Mouse (Mus musculus) hindbrain, embryonic 10.5 days (tissue): ENCODE measurements at regions not wholly inside any gene's neighbourhood (a gene's known extent, or its start where the extent isn't known, plus 50 kb on each side); places are given as distances from the start of the nearest gene placed in this dataset.

ENCODE experiments used
- DNase-seq: peaks from one replicate; pipeline ENCODE4 v3.0.0-alpha.2; 2017; ENCODE audit warnings: low spot score
- H3K27ac ChIP-seq: fragments of 300-500 bp; sonication (generic); 2 replicates; pipeline ENCODE4 v1.5.1; 2016; ENCODE audit warnings: mild to moderate bottlenecking, moderate library complexity
- H3K27me3 ChIP-seq: fragments of 300-500 bp; sonication (generic); 2 replicates; pipeline ENCODE4 v1.6.1; 2016; ENCODE audit warnings: mild to moderate bottlenecking; ENCODE audit not compliant: poor library complexity, insufficient read depth, severe bottlenecking
- H3K36me3 ChIP-seq: fragments of 300-500 bp; sonication (generic); 2 replicates; pipeline ENCODE4 v1.6.1; 2016; ENCODE audit warnings: mild to moderate bottlenecking, moderate library complexity
- H3K4me1 ChIP-seq: fragments of 300-500 bp; sonication (generic); replicated peaks from 2 replicates; pipeline ENCODE4 v1.6.1; 2016; ENCODE audit warnings: mild to moderate bottlenecking
- H3K4me3 ChIP-seq: fragments of 300-500 bp; sonication (generic); 2 replicates; pipeline ENCODE4 v1.5.1; 2016; ENCODE audit warnings: mild to moderate bottlenecking, moderate library complexity
- H3K9me3 ChIP-seq: fragments of 300-500 bp; sonication (generic); 2 replicates; pipeline ENCODE4 v1.6.1; 2016; ENCODE audit warnings: mild to moderate bottlenecking, moderate library complexity
- WGBS: fragments of 180-500 bp; shearing (Covaris S2); methylation state at CpG from one replicate; pipeline ENCODE4 v1.1.7; 2016; 5-methylcytosine and 5-hydroxymethylcytosine counted together

DNA sequence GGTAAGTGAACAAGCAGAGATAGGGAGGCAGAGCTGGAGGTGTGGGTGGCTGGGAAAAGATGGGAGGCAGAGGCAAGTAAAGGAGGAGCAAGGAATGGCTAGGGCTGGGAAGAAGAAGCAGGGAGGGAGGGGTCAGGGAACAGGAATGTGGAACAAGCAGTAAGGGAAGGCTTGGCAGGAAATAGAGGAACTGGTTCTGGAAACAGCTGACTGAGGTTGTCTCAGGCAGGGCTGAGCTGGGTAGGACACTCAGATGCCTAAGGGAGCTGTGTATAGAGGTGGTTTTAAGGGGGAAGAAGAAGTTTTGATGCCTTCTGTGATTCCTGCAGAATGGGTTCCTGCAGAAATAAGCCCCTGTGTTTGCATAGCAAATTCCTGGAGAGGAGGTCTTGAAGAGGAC, 92.7 kb downstream of the Nucb2 start:
- no peaks in the 10 kb centered on the region for H3K36me3 ChIP-seq
- no peak for DNase-seq
- H3K27ac ChIP-seq, result no peak overlapping the region
- H3K4me1 ChIP-seq, result no peaks in the 10 kb centered on the region
- no peak overlapping the region for H3K4me3 ChIP-seq
- no peaks in the 10 kb centered on the region; the same call in 1 of the 2 replicates for H3K9me3 ChIP-seq
- H3K27me3 ChIP-seq, result no peaks in the 10 kb centered on the region

DNA sequence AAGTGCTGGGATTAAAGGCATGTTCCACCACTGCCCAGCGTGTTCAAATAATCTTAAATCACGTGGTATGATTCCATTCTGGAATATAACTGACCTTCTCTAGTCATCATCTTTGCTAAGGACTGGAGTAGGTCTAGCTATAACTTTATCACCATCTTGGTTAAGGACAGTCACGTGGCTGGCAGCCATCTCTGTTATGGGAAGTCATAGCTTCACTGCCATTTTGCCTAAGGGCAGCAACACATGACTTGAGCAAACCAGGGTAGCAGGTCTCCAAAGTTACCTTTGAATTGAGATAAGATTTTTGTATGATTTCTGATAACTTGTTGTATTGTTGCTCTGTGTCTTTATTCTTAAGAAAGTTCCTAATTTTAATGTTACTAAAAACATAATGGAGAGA, 96.2 kb downstream of the Nucb2 start:
- H3K4me1 ChIP-seq, result no peaks in the 10 kb centered on the region
- H3K9me3 ChIP-seq, result no peaks in the 10 kb centered on the region; the same call in 1 of the 2 replicates
- WGBS, result 87% methylated on average over 3 of the region's 3 CpGs
- H3K27ac ChIP-seq, result no peak overlapping the region
- H3K36me3 ChIP-seq, result no peaks in the 10 kb centered on the region
- no peaks in the 10 kb centered on the region for H3K27me3 ChIP-seq
- H3K4me3 ChIP-seq, result no peak overlapping the region
- no peak for DNase-seq

DNA sequence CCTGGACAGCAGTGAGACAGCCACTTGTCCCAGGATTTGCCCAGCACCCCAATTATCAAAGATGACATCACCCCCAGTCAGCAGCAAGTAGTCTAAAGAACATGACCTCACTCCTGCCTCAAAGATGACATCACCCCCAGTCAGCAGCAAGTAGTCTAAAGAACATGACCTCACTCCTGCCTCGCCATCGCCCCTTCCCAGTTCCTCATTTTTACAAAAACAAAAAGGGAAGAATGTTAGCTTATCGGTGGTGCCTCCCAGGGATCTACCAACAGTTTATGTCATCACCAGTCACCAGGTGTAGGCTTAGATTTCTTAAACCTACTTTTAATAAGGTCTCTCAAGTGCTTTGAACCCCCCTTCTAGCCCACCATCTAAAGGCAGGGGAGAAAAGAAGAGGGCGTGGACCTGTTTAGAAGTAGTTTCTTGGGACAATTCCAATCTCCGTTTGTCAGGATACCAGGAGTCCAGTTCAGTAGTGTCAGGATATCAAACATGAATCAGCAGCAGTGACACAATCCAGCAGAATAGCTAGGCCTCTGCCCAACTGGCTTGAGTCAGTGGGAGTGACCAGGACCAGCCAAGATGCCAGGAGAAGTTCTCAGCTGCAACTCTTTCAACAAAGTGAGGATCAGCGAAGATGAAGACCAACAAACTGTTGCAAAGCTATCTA, 99.1 kb downstream of the Nucb2 start:
- Histone ChIP-seq H3K36me3 (no peaks in the 10 kb centered on the region), H3K4me1 (peaks cover 9% of the 10 kb centered on the region), H3K4me3 (no peak overlapping the region), H3K27ac (no peak overlapping the region), H3K27me3 (no peaks in the 10 kb centered on the region), H3K9me3 (no peaks in the 10 kb centered on the region; the same call in 1 of the 2 replicates)
- 87% methylated on average over 6 of the region's 6 CpGs for WGBS
- DNase-seq, result no peak

DNA sequence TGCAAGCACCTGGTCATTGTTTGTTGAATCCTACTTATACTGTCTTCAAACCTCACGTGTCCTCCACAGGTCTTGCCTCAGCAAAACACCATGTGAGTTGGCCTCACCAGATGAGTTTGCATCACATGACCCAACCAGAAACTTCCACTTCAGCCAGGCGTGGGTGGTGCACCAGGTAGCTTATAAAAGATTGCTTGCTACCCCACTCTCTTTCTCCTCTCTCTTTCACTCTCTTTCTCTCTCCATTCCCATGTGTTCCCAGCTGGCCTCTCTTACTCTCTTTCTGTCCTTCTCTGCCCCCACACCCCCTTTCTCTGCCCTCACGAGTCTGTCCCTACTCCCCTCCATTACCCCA, 99.6 kb downstream of the Nucb2 start:
- H3K4me1 ChIP-seq, result peaks cover 9% of the 10 kb centered on the region
- no peaks in the 10 kb centered on the region for H3K36me3 ChIP-seq
- no peak overlapping the region for H3K27ac ChIP-seq
- no peaks in the 10 kb centered on the region for H3K27me3 ChIP-seq
- H3K4me3 ChIP-seq, result no peak overlapping the region
- DNase-seq, result no peak
- WGBS, result 83% methylated on average over 3 of the region's 3 CpGs
- no peaks in the 10 kb centered on the region; the same call in 1 of the 2 replicates for H3K9me3 ChIP-seq

DNA sequence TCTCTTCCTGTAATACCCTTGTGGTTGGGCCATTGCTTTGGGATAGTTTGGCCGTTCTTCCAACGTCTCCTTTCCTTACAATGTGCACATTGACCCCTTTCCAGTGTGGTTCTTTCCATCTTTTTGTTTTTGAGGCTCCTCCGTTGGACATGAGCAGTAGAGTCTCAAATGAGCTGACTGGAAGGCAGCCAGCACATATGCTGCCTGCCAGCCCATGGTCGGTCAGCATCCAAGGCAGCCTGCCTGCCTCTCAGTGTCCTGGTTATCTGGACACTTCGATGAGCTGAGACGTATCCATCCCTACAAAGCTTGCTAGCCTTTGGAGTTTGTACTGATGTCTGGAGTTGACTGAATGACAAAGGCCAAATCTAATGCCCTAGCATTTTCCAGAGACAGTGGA, 102.1 kb downstream of the Nucb2 start:
- 89% methylated on average over 6 of the region's 6 CpGs for WGBS
- no peak for DNase-seq
- H3K27ac ChIP-seq, result no peak overlapping the region
- H3K9me3 ChIP-seq, result no peaks in the 10 kb centered on the region; the same call in 1 of the 2 replicates
- H3K27me3 ChIP-seq, result no peaks in the 10 kb centered on the region
- H3K4me1 ChIP-seq, result peaks cover 9% of the 10 kb centered on the region
- H3K4me3 ChIP-seq, result no peak overlapping the region
- no peaks in the 10 kb centered on the region for H3K36me3 ChIP-seq

DNA sequence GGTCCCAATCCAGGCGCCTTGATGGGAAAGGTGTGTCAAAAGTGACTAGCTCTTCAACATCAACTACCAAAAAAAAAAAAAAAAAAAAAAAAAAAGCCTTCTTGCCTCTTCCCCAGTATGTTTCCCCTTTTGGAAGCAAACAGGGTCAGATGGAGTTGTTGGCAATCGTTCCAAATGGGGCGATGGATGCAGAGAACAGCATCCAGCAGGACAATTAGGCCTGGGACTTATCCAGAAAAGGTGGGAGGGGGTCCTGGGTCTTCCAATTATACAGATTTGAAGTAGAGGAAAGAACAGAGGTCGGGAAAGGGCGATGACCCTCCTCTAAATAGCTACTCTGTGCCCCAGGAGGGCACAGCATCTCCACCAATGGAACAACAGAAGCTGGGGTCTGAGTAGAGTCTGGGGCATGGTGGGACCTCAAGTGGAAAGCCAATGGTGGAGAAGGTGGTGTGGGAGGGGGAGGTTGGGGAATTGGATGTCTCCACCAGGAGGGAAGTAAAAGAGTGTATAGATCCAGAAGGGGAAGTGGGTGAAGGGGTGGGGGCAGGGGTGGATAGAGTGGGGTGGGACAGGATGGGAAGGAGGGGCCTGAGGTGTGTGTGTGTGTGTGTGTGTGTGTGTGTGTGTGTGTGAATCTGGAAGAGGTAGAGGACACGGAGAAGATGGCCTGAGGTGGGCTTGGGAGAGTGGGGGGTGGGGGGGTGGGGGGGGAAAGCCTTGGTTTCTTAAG, 102.7 kb downstream of the Nucb2 start:
- Histone ChIP-seq H3K27ac (no peak overlapping the region), H3K36me3 (no peaks in the 10 kb centered on the region), H3K27me3 (no peaks in the 10 kb centered on the region), H3K9me3 (no peaks in the 10 kb centered on the region), H3K4me3 (no peak overlapping the region), H3K4me1 (peaks cover 9% of the 10 kb centered on the region)
- WGBS, result 66% methylated on average over 6 of the region's 6 CpGs
- no peak for DNase-seq

DNA sequence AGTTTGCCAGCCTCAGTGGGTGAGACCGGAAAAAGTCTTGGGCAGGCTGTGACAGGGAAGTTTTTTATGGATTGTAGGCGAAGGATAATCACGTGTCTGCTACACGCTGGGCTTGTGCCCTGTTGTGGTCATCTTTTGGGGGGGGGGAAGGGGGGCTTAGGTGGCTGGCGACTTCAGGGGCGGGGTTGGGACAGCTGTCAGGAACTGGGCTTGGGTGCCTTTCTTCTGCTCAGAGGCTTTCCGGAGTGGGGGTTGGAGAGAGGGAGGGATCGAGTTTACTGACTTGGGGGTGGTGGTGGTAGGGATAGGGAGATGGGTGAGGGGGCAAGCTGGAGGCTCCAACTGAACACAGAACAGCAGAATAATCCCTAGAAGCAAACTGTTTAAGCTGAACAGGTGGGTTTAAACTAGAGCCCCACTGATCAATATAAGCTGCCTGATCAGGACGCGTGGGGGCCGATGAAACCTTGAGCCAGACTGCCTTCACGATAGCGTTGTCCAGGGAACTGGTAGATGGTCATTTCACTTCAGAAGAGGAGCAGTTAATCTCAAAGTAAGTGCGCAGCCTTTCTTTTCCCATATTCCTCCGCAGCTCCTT, 103.6 kb downstream of the Nucb2 start:
- Histone ChIP-seq H3K27me3 (no peaks in the 10 kb centered on the region), H3K4me3 (peak overlapping the region; percentile 47), H3K4me1 (peaks cover 9% of the 10 kb centered on the region), H3K27ac (peak overlapping the region; percentile 17; the same call in 1 of the 2 replicates), H3K9me3 (no peaks in the 10 kb centered on the region), H3K36me3 (no peaks in the 10 kb centered on the region)
- DNase-seq, result peak; percentile 18
- WGBS, result 9% methylated on average over 15 of the region's 15 CpGs

DNA sequence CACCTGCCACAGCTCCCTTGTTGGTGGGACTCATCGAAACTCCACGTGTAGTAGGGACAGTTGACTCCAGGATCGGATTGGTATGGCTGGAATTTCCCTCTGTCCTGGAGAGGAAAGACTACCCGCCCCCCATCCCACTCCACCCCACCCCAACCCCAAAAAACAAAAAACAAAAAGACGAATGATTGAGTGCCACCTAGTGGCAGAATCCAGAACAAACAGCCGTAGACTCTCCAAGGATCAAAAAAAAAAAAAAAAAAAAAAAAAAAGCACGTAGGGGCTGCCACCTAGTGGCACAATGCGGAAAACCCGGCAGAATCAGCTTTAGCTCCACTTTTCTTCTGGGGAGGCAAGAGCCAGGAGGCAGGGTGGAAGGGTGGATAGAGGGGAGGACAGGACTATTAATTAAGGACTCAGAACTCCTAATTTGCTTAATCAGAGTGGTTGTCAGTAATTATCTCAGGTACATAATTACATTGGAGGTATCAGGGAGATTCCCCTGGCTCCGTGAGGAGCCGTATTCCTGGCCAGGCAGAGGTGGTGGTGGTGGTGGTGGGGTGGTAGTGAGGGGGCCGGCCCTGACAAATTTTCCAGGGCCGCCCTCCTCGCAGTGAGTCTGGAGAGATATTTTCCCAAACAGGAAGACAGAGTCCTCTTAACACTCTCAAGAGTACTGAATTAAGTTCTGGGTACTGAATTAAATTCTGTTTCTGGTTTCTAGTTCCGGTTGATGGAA, 104.3 kb downstream of the Nucb2 start:
- H3K36me3 ChIP-seq, result no peaks in the 10 kb centered on the region
- WGBS, result 26% methylated on average over 15 of the region's 15 CpGs
- H3K27me3 ChIP-seq, result no peaks in the 10 kb centered on the region
- H3K9me3 ChIP-seq, result no peaks in the 10 kb centered on the region
- peaks cover 9% of the 10 kb centered on the region for H3K4me1 ChIP-seq
- H3K4me3 ChIP-seq, result peak overlapping the region; percentile 47
- DNase-seq, result peak; percentile 69
- 0 out of 2 replicates have a peak overlapping the region, but pooled peaks have one; percentile 17 for H3K27ac ChIP-seq

DNA sequence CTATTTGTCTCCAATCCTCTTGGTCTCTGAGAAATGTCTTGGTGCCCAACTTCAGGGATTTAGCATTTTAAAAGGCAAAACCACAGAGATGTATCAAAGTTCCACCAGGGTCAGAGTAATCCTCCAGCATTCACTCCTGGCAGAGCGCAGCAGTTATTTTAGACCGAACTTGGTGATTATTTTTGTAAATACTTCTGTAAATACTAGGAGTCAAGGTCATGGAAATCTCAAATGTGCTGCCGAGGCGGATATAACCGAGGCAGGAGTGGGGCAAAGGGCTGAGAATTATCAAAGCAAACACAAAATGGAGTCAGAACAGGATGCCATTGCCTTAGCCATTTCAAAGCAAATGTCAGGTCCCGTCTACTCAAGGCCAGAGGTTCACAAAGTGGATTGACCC, 105.2 kb downstream of the Nucb2 start:
- 85% methylated on average over 6 of the region's 6 CpGs for WGBS
- no peak overlapping the region for H3K27ac ChIP-seq
- DNase-seq, result no peak
- no peaks in the 10 kb centered on the region for H3K36me3 ChIP-seq
- H3K27me3 ChIP-seq, result no peaks in the 10 kb centered on the region
- H3K4me3 ChIP-seq, result no peak overlapping the region
- H3K4me1 ChIP-seq, result peaks cover 9% of the 10 kb centered on the region
- H3K9me3 ChIP-seq, result no peaks in the 10 kb centered on the region

DNA sequence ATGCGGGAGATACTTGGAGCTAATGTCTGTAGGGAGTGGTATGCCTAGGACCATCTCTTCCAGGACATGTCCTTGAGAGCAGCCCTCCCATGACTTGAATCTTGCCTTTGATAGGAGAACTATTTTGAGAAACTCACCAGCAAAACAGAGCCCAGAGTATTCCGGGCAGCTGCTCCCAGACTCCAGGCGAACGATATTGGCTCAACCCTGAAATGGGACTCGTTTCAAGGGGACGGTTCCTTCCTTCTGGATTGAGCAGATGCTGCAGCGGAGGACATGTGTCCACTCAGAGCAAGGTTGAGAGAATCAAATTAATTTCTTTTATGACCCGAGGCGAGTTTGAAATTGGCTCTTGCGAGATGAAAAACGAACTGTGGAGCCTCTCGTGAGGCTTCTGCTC, 105.7 kb downstream of the Nucb2 start:
- H3K9me3 ChIP-seq, result no peaks in the 10 kb centered on the region
- WGBS, result 89% methylated on average over 12 of the region's 12 CpGs
- no peak overlapping the region for H3K4me3 ChIP-seq
- no peak overlapping the region for H3K27ac ChIP-seq
- H3K27me3 ChIP-seq, result no peaks in the 10 kb centered on the region
- DNase-seq, result no peak
- H3K4me1 ChIP-seq, result peaks cover 9% of the 10 kb centered on the region
- H3K36me3 ChIP-seq, result no peaks in the 10 kb centered on the region

DNA sequence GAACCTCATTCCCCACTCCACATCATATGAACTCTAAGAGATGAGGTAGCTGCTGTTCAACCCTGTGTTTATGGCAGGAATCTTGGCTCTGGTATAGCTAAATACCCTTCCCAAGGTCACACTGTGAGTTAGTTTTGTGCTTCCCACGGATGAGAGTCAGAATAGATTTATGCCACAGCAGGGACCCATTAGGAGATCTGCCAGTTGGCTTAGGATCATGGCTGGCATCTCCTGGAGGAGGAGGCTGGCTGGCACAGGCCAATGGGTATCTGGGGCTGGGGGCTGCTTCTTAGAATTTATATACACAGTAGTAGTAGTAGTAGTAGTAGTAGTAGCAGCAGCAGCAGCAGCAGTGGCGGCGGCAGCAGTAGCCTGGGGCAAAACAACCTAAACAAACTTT, 111.8 kb downstream of the Nucb2 start:
- H3K27ac ChIP-seq, result no peak overlapping the region
- no peaks in the 10 kb centered on the region for H3K36me3 ChIP-seq
- no peaks in the 10 kb centered on the region for H3K27me3 ChIP-seq
- H3K4me3 ChIP-seq, result no peak overlapping the region
- no peaks in the 10 kb centered on the region for H3K9me3 ChIP-seq
- no peak for DNase-seq
- no peaks in the 10 kb centered on the region for H3K4me1 ChIP-seq
- 83% methylated on average over 3 of the region's 3 CpGs for WGBS

DNA sequence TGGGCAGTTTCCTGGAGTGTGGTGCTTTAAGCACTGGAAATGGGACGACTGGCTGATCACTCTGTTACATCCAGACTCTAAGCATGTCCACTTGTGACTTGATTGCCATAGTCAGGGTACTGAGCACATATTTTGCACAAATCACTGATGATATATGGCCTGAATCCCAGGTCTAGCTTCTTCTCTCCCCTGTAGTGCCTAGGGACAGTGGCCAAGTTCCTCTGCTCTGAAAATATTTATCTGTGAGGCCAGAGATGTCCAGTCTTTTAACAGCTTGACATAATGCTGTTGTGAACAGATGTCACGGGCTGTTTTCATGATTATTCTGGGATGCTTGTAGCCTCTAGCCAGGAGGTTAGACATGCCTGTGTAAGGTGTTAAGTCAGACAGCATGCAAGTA, 115.5 kb downstream of the Nucb2 start:
- WGBS, result 79% methylated on average over 2 of the region's 2 CpGs
- Histone ChIP-seq H3K27ac (no peak overlapping the region), H3K4me1 (no peaks in the 10 kb centered on the region), H3K9me3 (no peaks in the 10 kb centered on the region), H3K27me3 (no peaks in the 10 kb centered on the region), H3K4me3 (no peak overlapping the region), H3K36me3 (no peaks in the 10 kb centered on the region)
- no peak for DNase-seq

DNA sequence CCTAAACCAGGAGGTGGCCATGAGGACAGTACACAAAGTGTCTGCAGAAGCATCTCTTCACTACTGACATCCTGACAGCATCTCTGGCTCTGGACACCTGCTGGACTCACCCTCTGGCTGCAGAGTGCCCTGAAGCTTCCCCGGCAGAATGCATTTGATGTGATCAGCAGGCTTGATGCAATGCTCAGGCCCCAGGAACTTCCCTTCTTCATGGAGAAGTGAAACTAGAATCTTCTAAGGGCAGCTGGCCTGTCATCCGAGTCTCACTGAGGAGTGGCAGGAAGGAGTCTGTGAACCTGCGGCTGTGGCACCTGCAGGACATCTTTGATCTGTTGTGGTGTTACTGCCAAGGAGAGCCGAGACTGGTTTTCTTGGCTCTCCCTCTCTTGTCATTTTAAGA, 116.2 kb downstream of the Nucb2 start:
- Histone ChIP-seq H3K36me3 (no peaks in the 10 kb centered on the region), H3K27me3 (no peaks in the 10 kb centered on the region), H3K27ac (no peak overlapping the region), H3K9me3 (no peaks in the 10 kb centered on the region), H3K4me3 (no peak overlapping the region), H3K4me1 (no peaks in the 10 kb centered on the region)
- DNase-seq, result no peak
- WGBS, result 82% methylated on average over 4 of the region's 4 CpGs
